Mouse (Mus musculus) embryonic stem cell, embryonic (primary cell): ENCODE data around the gene Tle4.

ENCODE experiments used
- CTCF ChIA-PET, 4 experiments: fragments of 300-600 bp in 2 of 4; fragments of 350-600 bp in 2 of 4; sonication (Branson Sonifier 250); formaldehyde crosslinking; loops; one replicate each; lab custom pipeline; 2022; ENCODE audit warnings: inconsistent platforms in 2 of 4; lab: Charles Lee
- POLR2A ChIA-PET, 4 experiments: fragments of 300-600 bp in 2 of 4; fragments of 350-600 bp in 2 of 4; sonication (Branson Sonifier 250); formaldehyde crosslinking; loops; one replicate each; lab custom pipeline; 2022; ENCODE audit warnings: antibody characterized with exemption in 4 of 4, inconsistent platforms in 1 of 4; lab: Charles Lee

The Tle4 gene

GRCm38 (mm10) chr19:14597917-14598689 lies at the start of gene Tle4:
Gene Tle4 (minus strand): TSS chr19:14598051.
- ChIA-PET POLR2A (interaction anchor here (0.5 to 6.9 kb wide), 137 partner anchors 8 to 1803 kb away, joined by 3 to 140 read pairs (median 5); partner anchors contain the start of genes Lpxn (in 1 of the 4) and Zfp91 (in 1 of the 4)), CTCF (interaction anchor here in 1 of 4 experiments (1.0 kb wide), 1 partner anchor 95 kb away, joined by 5 read pairs; no protein-coding TSS in a partner anchor)

DNA sequence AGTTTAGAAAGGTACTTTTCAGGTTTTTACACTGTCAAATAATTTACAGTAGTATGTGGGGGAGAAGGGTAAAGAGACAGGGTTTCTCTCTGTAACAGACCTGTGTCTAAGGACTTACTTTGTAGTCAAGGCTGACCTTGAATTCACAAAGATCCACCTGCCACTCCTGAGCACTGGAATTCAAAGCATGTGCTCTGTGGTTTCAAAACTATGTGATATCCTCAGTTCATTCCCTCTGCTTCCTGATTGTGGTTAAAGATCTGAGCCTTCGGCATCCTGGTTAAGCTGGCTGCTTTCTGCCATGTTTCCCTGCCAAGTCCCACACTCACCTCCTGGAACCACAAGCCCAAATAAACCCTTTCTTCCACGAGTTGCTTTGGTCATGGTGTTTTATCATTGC lies 47.8 kb upstream of the Tle4 start:
- ChIA-PET POLR2A (interaction anchor here in 3 of 4 experiments (0.6 to 3.4 kb wide), 11 partner anchors 9 to 162 kb away, joined by 3 to 14 read pairs (median 4); partner anchors contain the start of gene Tle4 (in 1 of the 3)), CTCF (interaction anchor here in 1 of 4 experiments (0.6 kb wide), 1 partner anchor 827 kb away, joined by 3 read pairs; no protein-coding TSS in a partner anchor)

DNA sequence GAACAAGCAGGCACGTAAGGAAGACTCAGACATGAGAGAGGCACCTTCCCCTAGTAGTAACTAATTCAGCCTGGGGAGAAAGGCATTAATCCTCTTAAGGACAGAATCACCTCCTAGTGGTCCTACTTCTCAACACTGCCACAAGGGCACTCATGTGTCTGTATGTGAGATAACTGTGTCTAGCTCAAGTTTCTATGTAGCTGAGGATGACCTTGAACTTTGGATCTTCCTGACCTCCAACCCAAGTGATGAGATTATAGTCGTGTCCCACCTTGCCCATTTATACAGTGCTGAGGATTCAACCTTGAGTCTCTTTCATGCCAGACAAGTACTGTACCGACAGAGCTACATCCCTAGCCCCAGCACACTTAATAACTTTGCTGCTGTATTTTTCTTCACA lies 46.9 kb upstream of the Tle4 start:
- CTCF ChIA-PET = interaction anchor here in 2 of 4 experiments (0.5 to 0.6 kb wide), 2 partner anchors 190 to 826 kb away, joined by 3 read pairs; no protein-coding TSS in a partner anchor
- POLR2A ChIA-PET = interaction anchor here in 3 of 4 experiments (0.8 to 3.4 kb wide), 5 partner anchors 10 to 47 kb away, joined by 3 to 14 read pairs (median 3); partner anchors contain the start of gene Tle4 (in 1 of the 3)

DNA sequence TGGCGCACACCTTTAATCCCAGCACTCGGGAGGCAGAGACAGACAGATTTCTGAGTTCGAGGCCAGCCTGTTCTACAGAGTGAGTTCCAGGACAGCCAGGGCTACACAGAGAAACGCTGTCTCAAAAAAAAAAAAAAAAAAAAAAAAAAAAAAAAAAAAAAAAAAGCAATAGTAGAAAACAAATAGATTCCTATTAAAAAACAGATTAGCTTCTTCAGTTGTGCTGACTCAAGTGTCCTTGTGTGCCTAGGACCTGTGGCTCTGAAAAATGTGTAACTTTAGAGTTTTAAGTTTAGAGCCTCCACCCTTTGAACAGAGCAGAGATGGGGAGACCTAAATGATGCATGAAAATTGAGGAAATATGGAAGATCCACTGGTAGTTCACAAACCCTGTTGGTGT lies 45.2 kb upstream of the Tle4 start:
- CTCF ChIA-PET = interaction anchor here in 1 of 4 experiments (0.6 kb wide), 1 partner anchor 660 kb away, joined by 3 read pairs; no protein-coding TSS in a partner anchor
- POLR2A ChIA-PET = interaction anchor here (0.5 to 5.0 kb wide), 18 partner anchors 8 to 110 kb away, joined by 3 to 39 read pairs (median 5); partner anchors contain the start of gene Tle4 (in 3 of the 4)

GRCm38 (mm10) chr19:14642663-14643062 lies 44.8 kb upstream of the Tle4 start:
- CTCF ChIA-PET = interaction anchor here in 2 of 4 experiments (0.6 to 0.7 kb wide), 2 partner anchors 484 to 660 kb away, joined by 3 read pairs; no protein-coding TSS in a partner anchor
- POLR2A ChIA-PET = interaction anchor here (0.5 to 5.0 kb wide), 21 partner anchors 9 to 109 kb away, joined by 3 to 39 read pairs (median 5); partner anchors contain the start of gene Tle4 (in 3 of the 4)

DNA sequence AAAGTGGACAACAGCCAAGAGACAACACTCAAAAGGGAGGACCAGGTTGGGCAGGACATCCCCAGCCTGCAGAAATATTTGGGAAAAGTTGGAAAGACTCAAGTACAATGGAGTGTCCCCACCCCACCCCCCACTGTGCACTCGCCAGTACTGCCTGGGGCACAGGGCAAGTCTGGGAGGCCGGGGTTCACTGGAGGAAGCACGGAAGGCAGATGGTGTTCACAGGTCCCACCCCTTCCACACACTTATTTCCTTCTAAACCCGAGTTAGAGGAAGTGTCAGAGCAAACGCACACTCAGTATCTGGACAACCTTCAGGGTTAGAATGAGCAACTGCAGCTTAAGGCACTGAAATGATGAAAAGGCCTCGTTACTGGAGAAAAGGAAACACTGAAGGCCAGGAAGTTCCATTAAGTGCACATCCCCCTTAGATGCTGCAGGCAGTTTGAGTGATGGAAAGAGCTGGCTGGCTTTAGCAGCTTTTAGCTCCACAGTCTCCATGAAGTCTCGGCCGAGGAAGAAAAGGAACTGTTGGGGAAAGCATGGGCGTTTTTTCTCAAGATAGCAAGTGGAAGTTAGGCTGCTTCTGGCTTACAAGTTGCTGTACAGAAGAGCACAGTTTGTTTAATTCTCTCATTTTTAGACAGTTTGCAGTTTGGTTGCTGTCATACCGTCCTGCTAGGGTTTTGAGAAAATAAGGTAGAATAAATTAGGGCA lies 37.5 kb upstream of the Tle4 start:
- ChIA-PET CTCF (no interaction called here), POLR2A (interaction anchor here in 3 of 4 experiments (0.9 to 3.1 kb wide), 13 partner anchors 8 to 42 kb away, joined by 3 to 18 read pairs (median 5); partner anchors contain the start of gene Tle4 (in 3 of the 3))

GRCm38 (mm10) chr19:14623355-14623754 lies 25.5 kb upstream of the Tle4 start:
- ChIA-PET POLR2A (interaction anchor here in 3 of 4 experiments (0.9 to 4.4 kb wide), 14 partner anchors 8 to 61 kb away, joined by 3 to 35 read pairs (median 4); partner anchors contain the start of gene Tle4 (in 2 of the 3)), CTCF (no interaction called here)

- CTCF ChIA-PET = interaction anchor here in 1 of 4 experiments (0.6 kb wide), 1 partner anchor 36 kb away, joined by 4 read pairs; no protein-coding TSS in a partner anchor
- POLR2A ChIA-PET = interaction anchor here in 2 of 4 experiments (0.6 to 4.4 kb wide), 8 partner anchors 17 to 59 kb away, joined by 3 to 23 read pairs (median 4); partner anchors contain the start of gene Tle4 (in 2 of the 2)
Observed at GRCm38 (mm10) chr19:14620534-14620933, 22.7 kb upstream of the Tle4 start.

GRCm38 (mm10) chr19:14619814-14620213 lies 22.0 kb upstream of the Tle4 start:
- ChIA-PET CTCF (interaction anchor here in 2 of 4 experiments (0.6 to 0.7 kb wide), 2 partner anchors 35 to 36 kb away, joined by 3 to 4 read pairs; no protein-coding TSS in a partner anchor), POLR2A (interaction anchor here in 3 of 4 experiments (0.6 to 2.3 kb wide), 12 partner anchors 11 to 60 kb away, joined by 3 to 9 read pairs (median 3); partner anchors contain the start of gene Tle4 (in 2 of the 3))

DNA sequence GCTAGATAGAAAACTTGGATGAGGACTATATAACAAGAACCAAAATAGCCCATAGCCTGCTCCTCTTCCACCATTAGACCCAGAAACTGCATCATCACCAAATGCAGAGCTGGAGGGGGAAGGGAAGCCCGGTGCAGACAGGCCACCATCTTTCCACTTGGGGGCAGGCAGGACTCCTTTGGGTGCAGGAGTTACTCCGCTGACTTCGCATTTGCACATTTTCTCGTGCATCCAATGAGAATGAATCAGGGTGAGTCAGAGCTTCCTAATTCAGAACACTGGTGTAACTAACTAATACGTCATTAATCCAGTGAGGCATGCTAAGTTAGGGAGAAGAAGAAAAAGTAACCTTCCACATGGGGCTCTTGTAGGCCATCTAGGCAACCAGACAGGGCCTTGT lies 17.0 kb upstream of the Tle4 start:
- POLR2A ChIA-PET = interaction anchor here in 3 of 4 experiments (0.9 to 1.8 kb wide), 6 partner anchors 9 to 17 kb away, joined by 3 to 8 read pairs (median 4); partner anchors contain the start of gene Tle4 (in 3 of the 3)
- CTCF ChIA-PET = no interaction called here

- ChIA-PET POLR2A (interaction anchor here in 3 of 4 experiments (1.0 to 6.6 kb wide), 4 partner anchors 12 to 13 kb away, joined by 3 to 50 read pairs (median 12); partner anchors contain the start of gene Tle4 (in 3 of the 3)), CTCF (no interaction called here)
Observed at GRCm38 (mm10) chr19:14610542-14611317, 12.9 kb upstream of the Tle4 start.

- CTCF ChIA-PET = no interaction called here
- POLR2A ChIA-PET = interaction anchor here in 3 of 4 experiments (0.5 to 6.9 kb wide), 10 partner anchors 16 to 1330 kb away, joined by 3 to 140 read pairs (median 4); no protein-coding TSS in a partner anchor
Observed at GRCm38 (mm10) chr19:14600841-14601240, 3.0 kb upstream of the Tle4 start.

DNA sequence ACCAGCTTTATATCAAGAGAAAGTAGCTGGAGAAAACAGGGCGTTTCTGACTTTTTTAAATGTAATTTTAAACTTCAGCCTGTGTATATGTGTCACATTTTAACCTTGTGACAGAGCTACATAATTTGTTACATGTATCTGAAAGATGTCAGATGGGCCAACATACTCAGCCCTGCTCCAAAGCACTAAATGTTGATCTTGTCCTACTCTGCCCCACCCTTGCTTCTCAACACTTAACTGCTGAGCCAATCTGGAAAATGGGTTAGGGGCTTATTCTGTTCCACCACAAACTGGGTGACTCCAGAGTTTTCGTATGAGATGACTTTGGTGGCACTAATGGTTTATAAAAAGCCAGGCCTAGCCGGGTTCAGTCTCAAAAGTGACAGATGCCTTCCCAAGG lies 2.5 kb upstream of the Tle4 start:
- ChIA-PET CTCF (no interaction called here), POLR2A (interaction anchor here in 3 of 4 experiments (0.6 to 6.9 kb wide), 12 partner anchors 16 to 1324 kb away, joined by 3 to 140 read pairs (median 24); no protein-coding TSS in a partner anchor)

DNA sequence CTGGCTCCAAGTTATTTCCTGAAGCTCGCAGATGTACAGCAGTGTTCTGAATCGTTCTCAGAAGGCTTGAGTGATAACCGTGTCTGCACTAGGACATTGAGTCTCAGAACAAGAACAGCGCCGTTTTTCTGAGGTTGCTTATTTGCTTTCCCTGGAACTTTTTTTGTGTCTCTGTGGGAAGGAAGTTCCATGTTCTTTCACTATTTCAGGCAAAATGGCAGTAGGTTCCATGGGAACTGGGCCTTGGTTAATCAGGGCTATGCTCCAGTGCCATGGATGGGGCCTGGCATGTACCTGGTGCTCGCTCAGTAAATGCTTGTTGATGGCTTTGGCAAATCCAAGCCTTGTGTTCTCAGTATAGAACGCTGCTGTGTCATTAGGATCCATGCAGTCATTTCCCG lies 2.0 kb upstream of the Tle4 start:
- POLR2A ChIA-PET = interaction anchor here in 3 of 4 experiments (0.6 to 6.9 kb wide), 28 partner anchors 9 to 1325 kb away, joined by 3 to 140 read pairs (median 18); no protein-coding TSS in a partner anchor
- CTCF ChIA-PET = interaction anchor here in 1 of 4 experiments (0.6 to 0.7 kb wide), 2 partner anchors 54 to 147 kb away, joined by 3 read pairs; no protein-coding TSS in a partner anchor

DNA sequence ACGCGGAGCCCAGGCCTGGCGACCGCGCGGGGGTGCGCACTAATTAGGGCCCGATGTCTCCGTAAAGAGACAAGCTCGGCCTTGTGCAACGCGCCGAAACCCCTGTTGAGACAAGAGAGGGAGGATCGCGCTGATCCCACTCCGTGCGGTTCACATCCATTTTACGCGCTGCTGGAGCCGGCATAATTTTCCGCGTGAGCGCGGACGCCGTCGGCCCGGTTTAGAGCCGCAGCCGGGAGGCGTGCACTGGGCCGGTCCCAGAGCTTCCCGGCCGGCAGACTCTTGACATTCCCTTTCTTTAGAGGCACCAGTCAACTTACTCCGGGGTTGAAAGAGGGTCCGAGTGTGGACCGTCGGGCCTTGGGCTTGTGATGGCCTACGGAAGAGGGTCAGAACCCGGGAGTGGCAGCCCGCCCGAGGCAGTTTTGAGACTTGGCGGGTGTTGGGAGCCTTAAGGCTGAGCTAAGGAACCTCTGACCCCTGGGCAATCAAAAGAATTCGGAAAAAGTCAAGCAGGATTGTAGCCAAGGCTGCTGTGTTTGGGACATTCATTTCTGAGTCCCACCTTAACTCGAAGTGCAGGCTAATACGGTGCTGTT lies 938 bp upstream of the Tle4 start:
- ChIA-PET POLR2A (interaction anchor here (0.5 to 6.9 kb wide), 96 partner anchors 8 to 1344 kb away, joined by 3 to 140 read pairs (median 6); no protein-coding TSS in a partner anchor), CTCF (interaction anchor here in 1 of 4 experiments (1.0 kb wide), 1 partner anchor 94 kb away, joined by 5 read pairs; no protein-coding TSS in a partner anchor)
